Mouse (Mus musculus) layer of hippocampus, postnatal 25 days (tissue): ENCODE measurements at regions not wholly inside any gene's neighbourhood (a gene's known extent, or its start where the extent isn't known, plus 50 kb on each side); places are given as distances from the start of the nearest gene placed in this dataset.

Source experiments
- DNase-seq, 2 experiments: peaks; one replicate each; pipeline ENCODE4 v3.0.0; 2022; ENCODE audit warnings: mixed read lengths in 2 of 2, low spot score in 1 of 2; ENCODE audit errors: extremely low spot score in 1 of 2

- no peak for DNase-seq
These were observed 267.5 kb downstream of the Hivep2 start for GRCm38 (mm10) chr10:14233335-14233734.

GRCm38 (mm10) chr10:14231464-14231863 is 265.6 kb downstream of the Hivep2 start:
- no peak for DNase-seq

DNA sequence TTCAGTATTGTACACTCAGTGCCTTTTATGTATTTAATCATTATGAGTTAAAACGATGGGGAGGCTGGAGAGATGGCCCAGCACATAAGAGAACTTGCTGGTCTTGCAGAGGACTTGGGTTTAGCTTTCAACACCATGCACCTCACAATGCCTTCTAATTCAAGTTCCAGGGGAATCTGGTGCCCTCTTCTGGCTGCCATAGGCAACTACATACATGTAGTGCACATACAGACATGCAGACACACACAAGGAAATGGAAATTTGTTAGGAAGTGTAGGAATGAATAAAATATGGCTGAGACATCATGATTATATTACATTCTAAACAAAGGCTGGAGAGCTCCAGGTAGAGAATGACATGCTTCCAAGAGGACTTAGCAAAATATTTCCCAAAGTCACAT is 251.4 kb downstream of the Hivep2 start:
- DNase-seq, result no peak

- DNase-seq, result no peak
These were observed 250.5 kb downstream of the Hivep2 start for GRCm38 (mm10) chr10:14216191-14216992.

GRCm38 (mm10) chr10:14215512-14215911 is 249.6 kb downstream of the Hivep2 start:
- no peak for DNase-seq

DNA sequence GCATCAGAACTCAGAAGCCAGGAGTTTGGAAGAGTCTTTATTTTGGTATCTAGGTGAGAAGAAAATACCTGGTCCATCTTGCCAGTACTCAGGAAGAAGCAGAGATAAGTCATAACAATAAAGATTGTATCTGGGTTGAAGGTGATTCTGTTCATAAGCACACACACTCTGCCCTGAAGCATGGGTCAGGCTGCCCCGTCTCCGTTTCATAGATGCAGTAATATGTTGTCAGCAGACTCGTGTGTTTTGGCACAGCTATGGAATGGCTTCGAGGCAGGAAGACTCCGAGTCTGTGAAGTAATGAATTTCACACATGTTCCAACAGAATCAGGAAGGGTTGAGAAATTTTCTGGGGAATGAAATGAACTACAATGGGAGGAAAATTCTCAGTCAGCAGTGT is 247.7 kb downstream of the Hivep2 start:
- no peak for DNase-seq

DNA sequence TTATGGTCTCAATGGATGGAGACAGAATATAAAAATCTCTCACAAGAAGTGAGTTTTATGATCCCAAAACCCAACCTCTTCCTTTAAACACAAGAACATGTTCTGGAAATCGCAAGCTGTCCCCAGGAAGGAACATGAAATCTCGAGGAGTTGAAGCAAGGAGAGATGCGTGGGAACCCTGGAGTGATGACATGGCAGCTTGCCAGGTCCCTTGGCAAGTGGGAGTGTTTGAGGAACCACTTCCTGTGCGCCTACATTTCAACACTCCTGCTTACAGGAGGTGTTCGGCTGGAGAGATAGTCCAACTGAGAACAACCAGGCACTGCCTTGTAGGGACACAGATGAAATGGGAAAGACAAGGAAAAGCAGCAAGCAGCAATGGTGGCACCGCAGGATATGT is 246.1 kb downstream of the Hivep2 start:
- peak in 1 of 2 experiments; percentile 51 for DNase-seq

DNA sequence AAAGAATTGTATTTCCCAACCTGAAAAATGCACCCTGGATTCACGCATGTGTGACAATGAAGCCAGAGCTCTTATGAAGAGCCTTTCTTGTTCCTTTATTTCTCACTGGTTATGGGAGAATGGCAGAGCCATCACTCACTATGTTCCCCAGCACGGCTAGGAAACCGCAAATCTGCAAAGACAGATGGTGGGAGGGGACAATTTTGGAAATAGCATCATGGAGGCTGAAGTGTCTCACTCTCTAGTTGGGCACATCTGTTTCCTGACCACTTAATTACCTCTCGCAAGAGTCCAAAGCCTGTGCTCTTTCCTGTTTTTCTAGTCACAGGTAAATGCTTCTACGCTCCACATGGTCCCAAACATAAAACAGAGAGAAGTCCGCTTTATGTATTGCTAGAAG is 245.6 kb downstream of the Hivep2 start:
- no peak for DNase-seq

GRCm38 (mm10) chr10:14210445-14210844 is 244.6 kb downstream of the Hivep2 start:
- no peak for DNase-seq

DNA sequence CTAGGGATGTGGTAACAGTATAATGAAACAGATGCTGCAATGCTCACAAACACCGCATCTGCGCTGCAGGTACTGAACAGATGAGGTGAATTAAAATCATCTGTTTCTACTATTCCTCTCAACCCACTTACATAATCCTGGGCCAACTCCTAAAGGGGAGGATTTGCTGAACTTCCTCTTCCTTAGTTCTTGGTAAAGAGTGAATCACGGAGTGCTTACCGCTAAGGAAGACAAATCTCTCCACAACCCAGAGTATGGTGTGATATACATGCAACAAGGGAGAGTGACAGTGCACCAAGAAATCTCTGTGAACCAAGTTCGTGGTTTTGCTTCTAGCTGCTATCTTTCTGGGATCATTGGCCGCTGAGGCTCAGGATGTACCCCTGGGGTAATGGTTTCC is 244.2 kb downstream of the Hivep2 start:
- DNase-seq, result no peak

- no peak for DNase-seq
These were observed 242.3 kb downstream of the Hivep2 start for GRCm38 (mm10) chr10:14208206-14208605.

- DNase-seq, result no peak
These were observed 241.7 kb downstream of the Hivep2 start for GRCm38 (mm10) chr10:14207616-14208015.

GRCm38 (mm10) chr10:14207051-14207570 is 241.2 kb downstream of the Hivep2 start:
- no peak for DNase-seq
